Mouse (Mus musculus) MEL (cell line): ENCODE measurements around the gene Hrh1.

ENCODE experiments used
- CHD2 ChIP-seq: IDR thresholded peaks from 2 replicates; pipeline ENCODE4 v1.6.1; 2011; ENCODE audit warnings: low read length, improper control_type of control experiment
- CTCF ChIP-seq, 3 experiments: IDR thresholded peaks in 2 of 3; conservative IDR thresholded peaks in 1 of 3; 2 replicates each; pipeline ENCODE4 v1.5.1; 2011 to 2012; ENCODE audit warnings: low read length in 3 of 3, low read depth in 2 of 3, mild to moderate bottlenecking in 2 of 3, improper control_type of control experiment in 1 of 3, inconsistent platforms in 1 of 3, mixed read lengths in 1 of 3, moderate library complexity in 1 of 3; ENCODE audit not compliant: control insufficient read depth in 1 of 3, insufficient read depth in 1 of 3, poor library complexity in 1 of 3, severe bottlenecking in 1 of 3
- EP300 ChIP-seq, 2 experiments: IDR thresholded peaks; 2 replicates each; pipeline ENCODE4 v1.6.1; 2011; ENCODE audit warnings: improper control_type of control experiment in 2 of 2, low read length in 2 of 2, low read depth in 1 of 2, mild to moderate bottlenecking in 1 of 2
- ETS1 ChIP-seq: IDR thresholded peaks from 2 replicates; pipeline ENCODE4 v1.6.1; 2012; ENCODE audit warnings: low read depth, mild to moderate bottlenecking, inconsistent platforms, low read length, improper control_type of control experiment, moderate library complexity
- GATA1 ChIP-seq: IDR thresholded peaks from 2 replicates; pipeline ENCODE4 v1.6.1; 2011; ENCODE audit warnings: low read depth, low read length, improper control_type of control experiment
- MAFK ChIP-seq: IDR thresholded peaks from 2 replicates; pipeline ENCODE4 v1.6.1; 2011; ENCODE audit warnings: low read depth, mild to moderate bottlenecking, low read length, improper control_type of control experiment, borderline replicate concordance
- MYC ChIP-seq: IDR thresholded peaks from 2 replicates; pipeline ENCODE4 v1.6.1; 2011; ENCODE audit warnings: low read depth, mild to moderate bottlenecking, low read length, improper control_type of control experiment, moderate library complexity
- POLR2A ChIP-seq, 2 experiments: IDR thresholded peaks; 2 replicates each; pipeline ENCODE4 v1.6.1; 2011 to 2012; ENCODE audit warnings: low read length in 2 of 2, mild to moderate bottlenecking in 2 of 2, control low read depth in 1 of 2, improper control_type of control experiment in 1 of 2, low read depth in 1 of 2, moderate library complexity in 1 of 2; ENCODE audit not compliant: control insufficient read depth in 1 of 2, insufficient read depth in 1 of 2, poor library complexity in 1 of 2
- RAD21 ChIP-seq: IDR thresholded peaks from 2 replicates; pipeline ENCODE4 v1.6.1; 2011; ENCODE audit warnings: mild to moderate bottlenecking, low read depth, low read length, improper control_type of control experiment
- RCOR1 ChIP-seq: IDR thresholded peaks from 2 replicates; pipeline ENCODE4 v1.6.1; 2012; ENCODE audit warnings: low read depth, mild to moderate bottlenecking, inconsistent platforms, low read length, improper control_type of control experiment
- UBTF ChIP-seq: IDR thresholded peaks from 2 replicates; pipeline ENCODE4 v1.6.1; 2012; ENCODE audit warnings: low read depth, mild to moderate bottlenecking, inconsistent platforms, low read length, improper control_type of control experiment, moderate library complexity, borderline replicate concordance; ENCODE audit not compliant: insufficient read depth
- USF2 ChIP-seq, 2 experiments: IDR thresholded peaks; 2 replicates each; pipeline ENCODE4 v1.6.1; 2011 to 2012; ENCODE audit warnings: improper control_type of control experiment in 2 of 2, low read length in 2 of 2, borderline replicate concordance in 1 of 2, inconsistent platforms in 1 of 2, low read depth in 1 of 2, mild to moderate bottlenecking in 1 of 2; ENCODE audit not compliant: insufficient read depth in 1 of 2
- ZMIZ1 ChIP-seq: IDR thresholded peaks from 2 replicates; pipeline ENCODE4 v1.6.1; 2012; ENCODE audit warnings: low read depth, mild to moderate bottlenecking, inconsistent platforms, low read length, improper control_type of control experiment, moderate library complexity
- ZNF384 ChIP-seq: IDR thresholded peaks from 2 replicates; pipeline ENCODE4 v1.6.1; 2012; ENCODE audit warnings: low read depth, mild to moderate bottlenecking, inconsistent platforms, low read length, improper control_type of control experiment

- TF ChIP-seq GATA1 (no peak), CTCF (IDR thresholded peaks at IDR 0.05 in 2 of 3, conservative IDR thresholded peaks at IDR 0.05 in 1 of 3; ENCODE audit: control insufficient read depth in 1 of 3, insufficient read depth in 1 of 3, low read depth in 2 of 3, low read length in 3 of 3, poor library complexity in 1 of 3, severe bottlenecking in 1 of 3) (no peak), RCOR1 (no peak), EP300 (IDR thresholded peaks at IDR 0.05; ENCODE audit: low read depth in 1 of 2, low read length in 2 of 2) (no peak), POLR2A (IDR thresholded peaks at IDR 0.05; ENCODE audit: control insufficient read depth in 1 of 2, insufficient read depth in 1 of 2, low read depth in 1 of 2, low read length in 2 of 2, poor library complexity in 1 of 2) (no peak), UBTF (no peak), MAFK (no peak), ZMIZ1 (no peak), ETS1 (no peak), MYC (no peak), ZNF384 (no peak), USF2 (IDR thresholded peaks at IDR 0.05; ENCODE audit: borderline replicate concordance in 1 of 2, insufficient read depth in 1 of 2, low read depth in 1 of 2, low read length in 2 of 2) (no peak), RAD21 (no peak), CHD2 (no peak)
Measured at GRCm38 (mm10) chr6:114423051-114423676, 25.4 kb downstream of the Hrh1 start.
